Mouse (Mus musculus) neural tube, embryonic 14.5 days (tissue): ENCODE measurements around the gene Fkbp8. TPM values are rescaled to one million over a fixed set of nuclear protein-coding genes. Genes with fewer than 3 reads are reported as not detected.
"Not testable (repeated sequence)": the region's sequence is repeated elsewhere in the genome, so short reads cannot be mapped to it uniquely, and the experiment has no call there.

Experiments used
- ATAC-seq: fragments of 200-750 bp; cut with Nextera tagmentation; 2 replicates; pipeline ENCODE4 v1.8.0; 2017; ENCODE audit warnings: low read depth, mild to moderate bottlenecking, moderate TSS enrichment, moderate library complexity
- H3K27ac ChIP-seq: fragments of 300-500 bp; sonication (generic); 2 replicates; pipeline ENCODE4 v1.5.1; 2014; ENCODE audit warnings: low read depth, mild to moderate bottlenecking, control low read depth, low read length, moderate library complexity, mixed read lengths
- H3K27me3 ChIP-seq: fragments of 300-500 bp; sonication (generic); 2 replicates; pipeline ENCODE4 v1.6.1; 2014; ENCODE audit warnings: low read length; ENCODE audit not compliant: control insufficient read depth, insufficient read depth
- H3K36me3 ChIP-seq: fragments of 300-500 bp; sonication (generic); 2 replicates; pipeline ENCODE4 v1.6.1; 2014; ENCODE audit warnings: low read length, mixed read lengths; ENCODE audit not compliant: control insufficient read depth, insufficient read depth
- H3K4me1 ChIP-seq: fragments of 300-500 bp; sonication (generic); 2 replicates; pipeline ENCODE4 v1.6.1; 2014; ENCODE audit warnings: low read length; ENCODE audit not compliant: control insufficient read depth, insufficient read depth
- H3K4me2 ChIP-seq: fragments of 300-500 bp; sonication (generic); 2 replicates; pipeline ENCODE4 v1.6.1; 2014; ENCODE audit warnings: mild to moderate bottlenecking, low read depth, low read length, control low read depth
- H3K4me3 ChIP-seq: fragments of 300-500 bp; sonication (generic); 2 replicates; pipeline ENCODE4 v1.5.1; 2014; ENCODE audit warnings: low read depth, low read length, control low read depth, mixed read lengths
- H3K9ac ChIP-seq: fragments of 300-500 bp; sonication (generic); replicated peaks from 2 replicates; pipeline ENCODE4 v1.6.1; 2014; ENCODE audit warnings: low read depth, mild to moderate bottlenecking, control low read depth, low read length, mixed read lengths
- H3K9me3 ChIP-seq: fragments of 300-500 bp; sonication (generic); 2 replicates; pipeline ENCODE4 v1.6.1; 2016; ENCODE audit warnings: low read length; ENCODE audit not compliant: control insufficient read depth
- WGBS: fragments of 180-500 bp; shearing (Covaris S2); extraction: QIAGEN DNeasy Blood & Tissue Kit; methylation state at CpG from one replicate; pipeline ENCODE4 v1.1.7; 2014; 5-methylcytosine and 5-hydroxymethylcytosine counted together
- polyA plus RNA-seq: library from polyadenylated mRNA; unstranded; fragments of >200 nt; fragmentation: Nextera tagmentation; extraction: Ambion mirVana; gene quantifications from 2 replicates; pipeline ENCODE4 v1.2.1, GENCODE M21; 2014

Fkbp8 gene
- polyA plus RNA-seq, 1 experiment from 2014 or later = 336 TPM

DNA sequence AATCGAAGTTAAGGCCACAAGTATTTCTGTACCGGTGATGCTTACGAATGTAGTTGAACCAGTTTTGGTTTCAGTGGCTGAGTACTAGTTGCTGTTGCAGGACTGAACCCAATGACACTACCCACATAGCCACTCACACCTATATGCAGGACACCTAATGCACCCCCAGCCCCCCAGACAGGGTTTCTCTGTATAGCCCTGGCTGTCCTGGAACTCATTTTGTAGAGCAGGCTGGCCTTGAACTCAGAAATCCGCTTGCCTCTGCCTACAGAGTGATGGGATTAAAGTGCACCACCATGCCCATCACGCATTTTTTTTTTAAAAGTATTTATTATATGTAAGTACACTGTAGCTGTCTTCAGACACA, 20.5 kb upstream of the Fkbp8 start:
- H3K4me1 ChIP-seq = peaks cover 25% of the 10 kb centered on the region
- whole genome bisulfite sequencing = 69% methylated on average over 5 of the region's 5 CpGs
- no peaks in the 10 kb centered on the region for H3K9me3 ChIP-seq
- ATAC-seq = no peak
- peaks cover 7% of the 10 kb centered on the region; the same call in 1 of the 2 replicates for H3K36me3 ChIP-seq
- H3K4me2 ChIP-seq = no peak overlapping the region; the same call in 1 of the 2 replicates
- no peak overlapping the region for H3K27ac ChIP-seq
- no peak overlapping the region for H3K4me3 ChIP-seq
- H3K27me3 ChIP-seq = peaks cover 11% of the 10 kb centered on the region
- no peak overlapping the region for H3K9ac ChIP-seq

DNA sequence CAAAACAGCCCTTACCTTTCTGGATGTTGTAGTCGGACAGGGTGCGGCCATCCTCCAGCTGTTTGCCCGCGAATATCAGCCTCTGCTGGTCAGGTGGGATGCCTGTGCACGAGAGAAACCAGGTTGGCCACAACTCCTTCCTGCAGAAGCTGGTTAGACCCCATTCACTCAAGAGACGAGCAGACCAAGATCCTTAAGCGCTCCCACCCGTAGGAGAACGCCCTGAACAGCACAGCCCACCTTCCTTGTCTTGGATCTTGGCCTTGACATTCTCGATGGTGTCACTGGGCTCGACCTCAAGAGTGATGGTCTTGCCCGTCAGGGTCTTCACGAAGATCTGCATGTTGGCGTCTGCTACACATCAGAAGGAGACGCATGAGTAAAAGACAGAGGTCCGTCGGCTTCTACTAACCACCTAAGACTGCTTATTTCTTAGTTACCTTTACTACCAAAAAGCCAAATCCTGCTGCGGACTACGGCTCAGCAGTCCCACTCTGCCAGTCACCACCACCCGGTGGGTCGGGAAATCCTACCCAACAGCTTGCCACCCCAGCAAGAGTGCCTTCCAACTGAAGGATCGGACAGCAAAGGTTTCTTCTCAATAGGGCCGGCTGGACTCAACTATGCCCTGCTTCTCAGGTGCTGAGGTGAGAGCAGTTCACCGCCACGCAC, 18.1 kb upstream of the Fkbp8 start:
- peak overlapping the region; percentile 90 for H3K9ac ChIP-seq
- no peaks in the 10 kb centered on the region for H3K27me3 ChIP-seq
- peak overlapping the region; percentile 97 for H3K4me3 ChIP-seq
- H3K4me2 ChIP-seq = peak overlapping the region; percentile 100
- no peak for ATAC-seq
- H3K9me3 ChIP-seq = no peaks in the 10 kb centered on the region
- H3K36me3 ChIP-seq = peaks cover 10% of the 10 kb centered on the region; the same call in 1 of the 2 replicates
- 15% methylated on average over 25 of the region's 25 CpGs for WGBS
- H3K27ac ChIP-seq = peak overlapping the region; percentile 97; the same call in 1 of the 2 replicates
- H3K4me1 ChIP-seq = peaks cover 20% of the 10 kb centered on the region

DNA sequence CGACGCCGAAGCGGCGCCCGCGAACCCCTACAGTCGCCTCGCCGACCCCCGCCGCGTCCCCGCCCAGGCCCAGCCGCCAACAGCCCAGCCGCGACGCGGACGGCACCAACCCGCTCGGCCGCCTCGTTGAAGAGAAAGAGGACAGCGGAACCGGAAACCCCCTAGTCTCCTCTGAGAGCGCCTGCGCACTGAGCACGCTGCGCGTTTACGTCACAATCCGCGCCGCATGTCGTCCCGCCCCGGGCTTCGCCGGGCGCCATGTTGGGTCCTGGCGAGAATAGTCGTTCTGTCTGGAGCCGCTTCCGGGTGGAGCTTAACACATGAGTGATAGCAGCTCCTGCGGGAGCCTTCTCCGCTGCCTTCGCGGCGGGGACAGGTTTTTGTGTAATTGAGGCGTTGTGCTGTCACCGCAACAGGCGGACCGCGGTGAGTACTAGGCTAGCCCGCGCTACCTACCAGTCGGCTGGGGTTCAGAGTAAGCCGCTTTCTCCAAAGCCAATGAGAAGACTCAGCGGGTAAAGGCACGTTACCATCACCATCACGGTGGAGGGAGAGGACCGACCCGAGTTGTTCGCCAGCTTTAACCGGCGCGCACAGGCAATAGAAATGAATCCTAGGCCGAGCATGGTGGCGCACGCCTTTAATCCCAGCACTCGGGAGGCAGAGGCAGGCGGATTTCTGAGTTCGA, 17.2 kb upstream of the Fkbp8 start, which contains the start of gene Uba52:
Gene Uba52 (minus strand): TSS at position 574 of the 688 bp plus-strand sequence.
- Histone ChIP-seq H3K4me2 (peak within 1 kb of the TSS; percentile 100), H3K4me1 (peaks cover 19% of the 10 kb centered on the region), H3K27me3 (no peaks in the 10 kb centered on the region), H3K36me3 (peaks cover 11% of the 10 kb centered on the region; the same call in 1 of the 2 replicates), H3K9ac (peak within 1 kb of the TSS; percentile 90), H3K9me3 (no peaks in the 10 kb centered on the region), H3K27ac (peak within 1 kb of the TSS; percentile 97), H3K4me3 (peak within 1 kb of the TSS; percentile 97)
- peak; percentile 77 for ATAC-seq
- under 1% methylated on average over 67 of the region's 74 CpGs for WGBS

DNA sequence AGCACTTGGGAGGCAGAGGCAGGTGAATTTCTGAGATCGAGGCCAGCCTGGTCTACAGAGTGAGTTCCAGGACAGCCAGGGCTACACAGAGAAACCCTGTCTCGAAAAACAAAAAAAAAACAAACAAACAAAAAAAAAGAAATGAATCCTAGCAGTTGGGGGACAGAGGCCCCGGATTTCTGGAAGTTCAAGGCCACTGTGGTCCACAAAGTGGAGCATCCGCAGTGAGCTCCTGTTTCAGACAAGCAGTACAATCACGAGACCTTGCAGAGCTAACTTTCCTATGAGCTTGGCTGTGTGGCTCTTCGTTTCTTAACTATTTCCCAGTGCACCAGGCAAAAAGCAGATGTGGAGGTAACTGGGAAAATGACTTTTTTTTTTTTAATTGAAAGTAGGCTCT, 16.4 kb upstream of the Fkbp8 start:
- not testable (repeated sequence) for H3K27me3 ChIP-seq, ATAC-seq, H3K27ac ChIP-seq, H3K9me3 ChIP-seq
- Histone ChIP-seq H3K4me2 (peak overlapping the region; percentile 100), H3K9ac (peak overlapping the region; percentile 90; the same call in 1 of the 2 replicates), H3K36me3 (peaks cover 12% of the 10 kb centered on the region; the same call in 1 of the 2 replicates), H3K4me1 (peaks cover 12% of the 10 kb centered on the region), H3K4me3 (peak overlapping the region; percentile 97)
- 87% methylated on average over 6 of the region's 6 CpGs for WGBS

DNA sequence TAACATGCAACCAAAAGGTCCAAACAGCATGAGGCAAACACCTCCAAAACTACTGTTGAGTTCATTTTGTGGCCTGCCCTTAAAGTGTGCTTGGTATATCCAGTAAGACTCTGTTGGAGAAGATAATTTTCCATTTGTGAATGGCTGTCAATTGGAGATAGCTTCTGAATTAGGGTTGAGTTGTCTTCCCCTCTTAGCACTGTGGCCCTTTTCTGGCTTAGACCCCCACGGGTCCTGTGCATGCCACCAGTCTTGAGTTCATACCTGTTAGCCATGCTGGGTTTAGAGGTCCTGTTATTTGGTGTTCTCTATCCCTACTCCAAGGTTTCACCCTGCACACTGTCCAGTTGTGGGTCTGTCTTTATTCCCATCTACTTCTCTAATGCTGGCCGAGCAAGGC, 15.8 kb upstream of the Fkbp8 start:
- no peak overlapping the region for H3K9ac ChIP-seq
- H3K4me2 ChIP-seq = no peak overlapping the region
- no peak overlapping the region; the same call in 1 of the 2 replicates for H3K27ac ChIP-seq
- H3K4me1 ChIP-seq = peaks cover 12% of the 10 kb centered on the region
- H3K36me3 ChIP-seq = peaks cover 16% of the 10 kb centered on the region; the same call in 1 of the 2 replicates
- no peaks in the 10 kb centered on the region for H3K9me3 ChIP-seq
- WGBS = 95% methylated on average over 2 of the region's 2 CpGs
- H3K4me3 ChIP-seq = no peak overlapping the region
- no peak for ATAC-seq
- no peaks in the 10 kb centered on the region for H3K27me3 ChIP-seq

DNA sequence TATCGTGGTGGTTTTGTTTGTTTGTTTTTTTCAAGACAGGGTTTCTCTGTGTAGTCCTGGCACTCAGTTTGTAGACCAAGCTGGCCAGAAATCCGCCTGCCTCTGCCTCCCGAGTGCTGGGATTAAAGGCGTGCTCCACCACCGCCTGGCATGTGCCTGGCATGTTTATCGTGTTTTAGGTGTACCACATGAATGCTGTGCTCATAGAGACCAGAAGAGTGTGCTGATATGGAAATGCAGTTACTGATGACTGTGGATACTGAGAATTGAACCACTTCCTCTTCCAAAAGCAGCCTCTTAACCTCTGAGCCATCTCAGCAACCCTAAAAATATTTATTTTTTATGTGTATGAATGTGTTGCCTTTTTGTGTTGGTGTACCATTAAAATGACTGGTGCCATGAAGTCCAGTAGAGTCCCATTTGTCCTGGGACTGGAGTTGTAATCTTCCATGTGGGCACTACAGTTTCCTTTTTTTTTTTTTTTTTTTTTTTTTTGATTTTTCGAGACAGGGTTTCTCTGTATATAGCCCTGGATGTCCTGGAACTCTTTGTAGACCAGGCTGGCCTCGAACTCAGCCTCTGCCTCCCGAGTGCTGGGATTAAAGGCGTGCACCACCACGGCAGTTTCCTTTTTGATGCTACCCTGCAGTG, 15.1 kb upstream of the Fkbp8 start:
- Histone ChIP-seq H3K9ac (no peak overlapping the region), H3K4me2 (no peak overlapping the region), H3K27me3 (no peaks in the 10 kb centered on the region), H3K36me3 (peaks cover 16% of the 10 kb centered on the region; the same call in 1 of the 2 replicates), H3K4me3 (no peak overlapping the region), H3K27ac (no peak overlapping the region; the same call in 1 of the 2 replicates), H3K9me3 (no peaks in the 10 kb centered on the region), H3K4me1 (peaks cover 12% of the 10 kb centered on the region)
- 94% methylated on average over 11 of the region's 11 CpGs for WGBS
- no peak for ATAC-seq

DNA sequence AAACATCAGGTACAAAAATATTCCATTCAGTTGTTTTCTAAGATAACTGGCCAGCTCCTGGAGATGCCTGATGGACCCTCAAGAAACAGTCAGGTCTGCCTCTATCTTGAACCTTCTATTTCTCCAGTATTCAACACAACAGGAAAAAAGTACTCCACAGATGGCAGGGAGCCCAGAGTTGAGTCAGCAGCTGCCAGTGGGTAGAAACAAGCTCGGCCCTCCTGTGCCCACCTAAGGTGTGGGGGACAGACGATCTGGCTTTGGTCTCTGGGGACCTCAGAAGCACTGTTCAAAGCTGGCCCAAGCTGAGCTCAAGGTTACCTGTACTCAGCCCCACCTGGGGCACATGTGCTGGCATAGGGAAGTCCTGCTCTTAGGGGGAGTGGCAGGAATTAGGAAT, 14.1 kb upstream of the Fkbp8 start:
- Histone ChIP-seq H3K4me2 (no peak overlapping the region), H3K4me1 (peaks cover 12% of the 10 kb centered on the region), H3K4me3 (no peak overlapping the region), H3K9ac (no peak overlapping the region), H3K27me3 (no peaks in the 10 kb centered on the region), H3K36me3 (peaks cover 12% of the 10 kb centered on the region; the same call in 1 of the 2 replicates), H3K9me3 (no peaks in the 10 kb centered on the region), H3K27ac (no peak overlapping the region)
- no peak for ATAC-seq
- 73% methylated on average over 2 of the region's 2 CpGs for WGBS

DNA sequence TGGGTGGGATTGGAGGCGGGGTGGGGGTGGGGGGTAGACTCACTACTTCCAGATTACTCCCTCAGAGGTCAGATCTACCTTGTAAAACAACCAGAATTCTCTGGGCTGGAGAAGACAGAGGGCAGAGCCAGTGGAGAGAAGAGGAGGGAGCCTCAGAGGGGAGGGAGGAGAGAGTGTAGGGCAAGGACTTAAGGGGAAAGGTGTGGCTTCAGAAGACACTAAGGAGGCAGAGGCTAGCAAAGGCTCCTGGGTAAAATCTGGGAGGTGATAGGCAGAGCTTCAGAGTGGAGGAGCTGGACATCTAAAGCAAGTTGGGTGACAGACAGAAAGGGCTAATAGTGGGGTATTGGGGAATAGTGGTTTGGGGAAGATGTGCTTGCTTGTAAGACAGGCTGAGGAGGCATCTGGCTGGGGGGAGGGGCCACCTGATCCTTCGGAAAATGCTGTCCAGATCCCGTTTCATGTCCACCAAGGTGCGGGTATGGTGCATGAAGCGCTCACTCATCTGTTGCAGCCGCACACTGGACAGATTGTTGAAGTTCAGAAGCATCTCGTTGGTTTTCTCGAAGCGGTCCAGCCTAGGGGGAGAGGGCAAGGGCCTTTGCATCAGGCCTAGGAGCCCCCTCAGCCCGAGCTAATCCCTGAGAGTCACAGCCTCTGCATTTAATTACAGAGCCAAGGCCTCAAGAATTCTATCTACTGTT, 9.4 kb upstream of the Fkbp8 start:
- H3K27me3 ChIP-seq = no peaks in the 10 kb centered on the region
- no peak overlapping the region for H3K4me3 ChIP-seq
- H3K4me2 ChIP-seq = no peak overlapping the region
- H3K36me3 ChIP-seq = peaks cover 19% of the 10 kb centered on the region; the same call in 1 of the 2 replicates
- H3K4me1 ChIP-seq = peaks cover 8% of the 10 kb centered on the region
- no peak for ATAC-seq
- H3K27ac ChIP-seq = no peak overlapping the region
- WGBS = 84% methylated on average over 10 of the region's 10 CpGs
- H3K9ac ChIP-seq = no peak overlapping the region
- no peaks in the 10 kb centered on the region for H3K9me3 ChIP-seq
